Mouse (Mus musculus) liver, embryonic 12.5 days (tissue): ENCODE measurements at regions not wholly inside any gene's neighbourhood (a gene's known extent, or its start where the extent isn't known, plus 50 kb on each side); places are given as distances from the start of the nearest gene placed in this dataset.
A peak's percentile ranks its signal among the peaks of the same experiment; 100 is the strongest.

Source experiments
- ATAC-seq: fragments of 200-750 bp; cut with Nextera tagmentation; 2 replicates; pipeline ENCODE4 v1.8.0; 2017; ENCODE audit warnings: moderate number of reproducible peaks, mild to moderate bottlenecking, moderate library complexity
- H3K27ac ChIP-seq: fragments of 300-500 bp; sonication (generic); 2 replicates; pipeline ENCODE4 v1.5.1; 2016; ENCODE audit warnings: mild to moderate bottlenecking
- H3K27me3 ChIP-seq: fragments of 300-500 bp; sonication (generic); replicated peaks from 2 replicates; pipeline ENCODE4 v1.6.1; 2016; ENCODE audit warnings: mild to moderate bottlenecking, moderate library complexity
- H3K36me3 ChIP-seq: fragments of 300-500 bp; sonication (generic); 2 replicates; pipeline ENCODE4 v1.6.1; 2016; ENCODE audit warnings: mild to moderate bottlenecking, moderate library complexity
- H3K4me1 ChIP-seq: fragments of 300-500 bp; sonication (generic); 2 replicates; pipeline ENCODE4 v1.6.1; 2016
- H3K4me2 ChIP-seq: fragments of 300-500 bp; sonication (generic); 2 replicates; pipeline ENCODE4 v1.6.1; 2016; ENCODE audit warnings: mild to moderate bottlenecking, moderate library complexity
- H3K4me3 ChIP-seq: fragments of 300-500 bp; sonication (generic); 2 replicates; pipeline ENCODE4 v1.5.1; 2016; ENCODE audit warnings: mild to moderate bottlenecking, moderate library complexity
- H3K9ac ChIP-seq: fragments of 300-500 bp; sonication (generic); 2 replicates; pipeline ENCODE4 v1.6.1; 2016; ENCODE audit warnings: mild to moderate bottlenecking, moderate library complexity
- H3K9me3 ChIP-seq: fragments of 300-500 bp; sonication (generic); replicated peaks from 2 replicates; pipeline ENCODE4 v1.6.1; 2016; ENCODE audit warnings: mild to moderate bottlenecking, moderate library complexity
- WGBS: fragments of 180-500 bp; shearing (Covaris S2); methylation state at CpG from one replicate; pipeline ENCODE4 v1.1.7; 2016; ENCODE audit not compliant: insufficient replicate concordance; 5-methylcytosine and 5-hydroxymethylcytosine counted together

DNA sequence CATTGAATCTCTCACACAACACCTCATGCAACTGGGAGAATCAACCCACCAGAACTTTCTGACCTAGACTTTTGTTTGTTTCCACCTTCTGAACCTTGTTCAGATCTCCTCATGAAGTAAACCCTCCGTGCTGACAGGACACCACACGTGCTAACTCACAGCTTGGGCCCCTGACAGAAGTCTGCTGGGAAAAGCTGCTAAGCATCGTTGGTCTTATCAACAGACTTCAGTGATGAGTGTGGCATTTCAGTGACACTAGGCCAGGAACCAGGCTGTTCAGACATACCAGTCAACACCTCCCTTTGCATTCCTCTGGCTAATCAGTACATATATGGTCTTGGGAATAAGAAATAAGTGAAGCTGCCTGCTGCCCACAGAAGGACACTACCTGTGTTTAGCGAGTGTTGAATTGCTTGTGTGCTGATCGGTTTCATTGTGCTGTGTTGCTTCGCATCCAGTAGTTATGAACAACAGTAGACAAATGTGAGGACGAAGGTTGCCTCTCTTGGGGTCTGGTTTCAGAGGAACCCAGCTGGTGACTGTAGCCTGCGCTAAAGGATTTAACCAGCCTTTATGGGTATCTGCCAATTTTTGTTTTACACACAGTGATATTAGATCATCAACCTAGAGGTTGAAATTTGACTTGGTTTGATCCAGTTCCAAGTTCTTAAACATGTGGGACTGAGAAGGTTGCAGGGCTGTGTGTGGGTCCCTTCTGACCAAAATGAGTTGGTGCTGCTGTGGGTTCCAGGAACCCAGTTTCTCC, 224.6 kb upstream of the Ttc29 start:
- ATAC-seq = peak; percentile 83
- no peak overlapping the region for H3K27ac ChIP-seq
- WGBS = 44% methylated on average over 8 of the region's 8 CpGs

DNA sequence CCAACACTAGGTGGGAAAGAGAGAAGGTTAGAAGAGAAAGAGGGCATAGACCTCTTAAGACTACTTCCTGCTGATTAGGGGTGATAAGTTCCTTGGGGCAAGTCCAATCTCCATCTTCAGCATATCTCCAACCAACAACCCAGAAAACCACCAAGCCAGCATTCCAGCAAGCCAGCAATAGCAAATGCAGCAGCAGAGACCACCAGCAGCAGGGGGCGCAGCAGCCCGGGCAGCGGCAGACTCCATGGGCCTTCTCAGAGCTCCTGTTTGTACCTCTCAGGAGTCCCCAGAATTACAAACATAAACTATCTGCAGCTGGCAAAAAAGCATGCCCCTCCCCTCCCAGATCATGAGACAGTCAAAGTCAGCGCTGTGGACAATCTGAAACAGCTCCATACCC, 222.0 kb upstream of the Ttc29 start:
- Histone ChIP-seq H3K36me3 (no peaks in the 10 kb centered on the region), H3K4me2 (no peak overlapping the region), H3K4me3 (no peak overlapping the region), H3K9me3 (no peaks in the 10 kb centered on the region), H3K4me1 (peaks cover 5% of the 10 kb centered on the region; the same call in 1 of the 2 replicates), H3K27me3 (no peaks in the 10 kb centered on the region), H3K27ac (no peak overlapping the region), H3K9ac (no peak overlapping the region)
- no peak for ATAC-seq
- 41% methylated on average over 4 of the region's 4 CpGs for WGBS

More for the DNA sequence above, 224.6 kb upstream of the Ttc29 start:
- no peaks in the 10 kb centered on the region for H3K27me3 ChIP-seq
- no peaks in the 10 kb centered on the region for H3K9me3 ChIP-seq
- no peak overlapping the region for H3K9ac ChIP-seq
- no peaks in the 10 kb centered on the region for H3K36me3 ChIP-seq
- H3K4me2 ChIP-seq = no peak overlapping the region
- peaks cover 5% of the 10 kb centered on the region; the same call in 1 of the 2 replicates for H3K4me1 ChIP-seq
- no peak overlapping the region for H3K4me3 ChIP-seq

DNA sequence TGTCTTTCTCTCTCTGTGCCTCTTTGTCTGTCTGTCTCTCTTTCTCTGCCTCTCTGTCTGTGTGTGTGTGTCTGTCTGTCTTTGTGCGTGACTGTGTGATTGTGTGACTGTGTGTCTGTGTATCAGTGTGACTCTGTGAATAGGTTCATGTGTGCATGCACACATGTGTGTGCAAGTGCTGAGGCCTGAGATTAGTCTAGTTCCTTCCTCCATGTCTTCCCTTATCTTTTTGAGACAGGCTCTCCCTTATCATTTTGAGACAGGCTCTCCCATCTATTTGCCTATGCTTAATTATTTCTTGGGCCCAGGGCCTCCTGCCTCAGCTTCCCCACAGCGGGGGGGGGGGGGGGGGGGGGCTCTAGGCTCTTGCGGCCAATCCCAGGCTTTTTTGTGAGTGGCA, 212.8 kb upstream of the Ttc29 start:
- no peak overlapping the region for H3K9ac ChIP-seq
- no peak overlapping the region for H3K4me3 ChIP-seq
- ATAC-seq = peak; percentile 73
- no peaks in the 10 kb centered on the region for H3K9me3 ChIP-seq
- WGBS = 53% methylated on average over 2 of the region's 3 CpGs
- no peak overlapping the region for H3K4me2 ChIP-seq
- H3K27me3 ChIP-seq = no peaks in the 10 kb centered on the region
- H3K27ac ChIP-seq = no peak overlapping the region
- no peaks in the 10 kb centered on the region for H3K36me3 ChIP-seq
- H3K4me1 ChIP-seq = peaks cover 8% of the 10 kb centered on the region

GRCm38 (mm10) chr8:78001656-78002055, 211.4 kb upstream of the Ttc29 start:
- no peaks in the 10 kb centered on the region for H3K9me3 ChIP-seq
- no peak overlapping the region for H3K27ac ChIP-seq
- no peak overlapping the region for H3K4me3 ChIP-seq
- H3K4me2 ChIP-seq = no peak overlapping the region
- no peaks in the 10 kb centered on the region for H3K36me3 ChIP-seq
- WGBS = 51% methylated on average over 5 of the region's 5 CpGs
- H3K9ac ChIP-seq = no peak overlapping the region
- peaks cover 8% of the 10 kb centered on the region for H3K4me1 ChIP-seq
- no peaks in the 10 kb centered on the region for H3K27me3 ChIP-seq
- no peak for ATAC-seq

DNA sequence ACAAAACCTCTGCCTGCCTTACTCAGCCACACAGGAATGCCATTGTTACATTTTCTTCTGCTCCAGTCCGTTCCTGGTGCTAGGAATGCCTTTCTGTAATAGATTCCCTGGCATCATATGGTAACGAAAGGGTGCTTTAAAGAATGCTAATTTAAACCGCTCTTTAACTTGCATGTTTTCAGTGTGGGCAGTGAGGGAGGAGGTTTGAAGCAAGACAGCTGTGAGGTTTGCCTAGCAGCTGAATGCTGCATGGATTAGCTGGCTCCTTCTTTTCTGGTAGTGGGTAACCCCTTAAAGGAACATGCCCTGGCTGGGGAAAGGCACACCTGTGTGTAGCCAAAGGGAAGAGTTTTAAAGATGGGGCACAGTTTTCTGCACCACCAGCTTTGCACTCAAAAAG, 211.0 kb upstream of the Ttc29 start:
- Histone ChIP-seq H3K9me3 (no peaks in the 10 kb centered on the region), H3K4me1 (peaks cover 8% of the 10 kb centered on the region), H3K27me3 (no peaks in the 10 kb centered on the region), H3K27ac (no peak overlapping the region), H3K4me3 (no peak overlapping the region), H3K36me3 (no peaks in the 10 kb centered on the region), H3K9ac (no peak overlapping the region), H3K4me2 (no peak overlapping the region)
- 46% methylated on average over 3 of the region's 3 CpGs for WGBS
- no peak for ATAC-seq

DNA sequence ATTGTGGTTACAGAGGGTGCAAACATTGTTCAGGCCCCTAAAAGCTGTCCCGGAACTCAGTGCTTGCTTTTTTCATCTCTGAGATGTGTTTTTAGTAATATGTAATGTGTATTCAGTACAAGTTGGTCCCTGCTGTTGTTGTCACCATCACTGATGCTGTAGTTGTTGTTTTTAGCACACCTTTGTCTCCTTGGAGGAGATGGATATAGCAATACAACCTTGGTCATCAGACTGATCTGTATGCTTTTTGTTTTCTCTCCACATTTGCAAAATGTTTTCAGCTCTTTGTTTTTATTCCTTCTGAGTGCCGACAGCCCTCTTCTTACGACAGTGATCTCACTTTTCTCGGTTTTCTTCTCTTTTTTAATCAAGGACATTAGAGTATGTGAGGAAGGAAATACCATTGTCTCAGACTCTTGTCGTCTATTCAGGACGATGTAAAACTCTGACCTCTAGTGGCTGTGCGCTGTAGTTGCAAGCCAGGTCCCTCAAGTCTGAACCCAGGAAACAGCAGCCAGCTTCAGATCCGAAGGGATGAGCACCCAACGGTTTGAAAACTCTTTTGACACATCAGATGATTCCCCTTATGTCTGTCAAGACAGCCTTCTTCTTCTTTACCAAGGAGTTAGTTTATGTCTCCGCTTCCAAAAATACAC, 209.1 kb upstream of the Ttc29 start:
- H3K9me3 ChIP-seq = no peaks in the 10 kb centered on the region
- no peaks in the 10 kb centered on the region for H3K27me3 ChIP-seq
- H3K27ac ChIP-seq = no peak overlapping the region
- H3K4me1 ChIP-seq = peaks cover 8% of the 10 kb centered on the region
- no peak for ATAC-seq
- H3K36me3 ChIP-seq = no peaks in the 10 kb centered on the region
- no peak overlapping the region for H3K9ac ChIP-seq
- H3K4me2 ChIP-seq = no peak overlapping the region
- H3K4me3 ChIP-seq = no peak overlapping the region
- 11% methylated on average over 10 of the region's 10 CpGs for WGBS

DNA sequence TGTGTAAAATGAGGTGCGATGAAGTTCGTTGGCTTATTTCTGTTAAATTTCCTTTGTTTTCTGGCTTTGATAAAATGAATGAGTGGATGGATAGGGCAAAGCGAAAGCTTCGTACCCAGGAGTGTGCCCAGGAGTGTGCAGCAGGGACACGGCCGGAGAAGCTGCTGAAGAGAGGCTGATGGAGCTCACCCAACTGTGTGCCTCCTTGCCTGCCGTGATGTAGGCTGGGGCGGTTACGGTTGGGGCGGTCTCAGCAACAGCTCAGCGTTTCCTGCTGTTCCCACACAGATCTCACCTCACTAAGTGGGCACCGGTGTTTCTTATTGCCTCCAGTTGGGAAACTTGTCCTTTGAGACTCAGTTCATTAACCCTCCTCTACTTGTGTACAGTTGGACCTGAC, 208.2 kb upstream of the Ttc29 start:
- Histone ChIP-seq H3K4me2 (no peak overlapping the region), H3K27me3 (no peaks in the 10 kb centered on the region), H3K9me3 (no peaks in the 10 kb centered on the region), H3K9ac (no peak overlapping the region), H3K36me3 (no peaks in the 10 kb centered on the region), H3K4me3 (no peak overlapping the region), H3K27ac (no peak overlapping the region), H3K4me1 (peaks cover 6% of the 10 kb centered on the region)
- no peak for ATAC-seq
- 67% methylated on average over 12 of the region's 12 CpGs for WGBS

DNA sequence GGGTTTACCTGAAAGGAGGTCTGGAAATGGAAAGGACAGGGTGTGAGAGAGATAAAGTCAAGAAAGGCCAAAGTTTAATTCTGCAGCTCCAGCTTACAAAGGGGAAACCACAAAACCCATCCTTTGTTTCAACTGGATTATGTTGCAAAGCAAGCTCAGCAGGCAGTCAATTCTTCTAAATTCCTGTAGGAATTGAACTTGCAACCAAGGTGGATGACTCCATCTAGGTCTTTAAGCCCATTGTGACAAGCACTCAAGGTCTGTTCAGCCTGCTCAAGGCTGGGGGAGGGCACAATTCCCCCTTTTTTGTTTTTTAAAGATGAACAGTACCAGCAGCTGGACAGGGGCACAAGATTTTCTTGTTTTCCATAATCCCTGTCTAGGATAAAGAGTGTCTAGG, 200.0 kb upstream of the Ttc29 start:
- Histone ChIP-seq H3K4me2 (no peak overlapping the region), H3K4me3 (no peak overlapping the region), H3K4me1 (no peaks in the 10 kb centered on the region), H3K9ac (no peak overlapping the region), H3K27me3 (no peaks in the 10 kb centered on the region), H3K36me3 (no peaks in the 10 kb centered on the region), H3K9me3 (no peaks in the 10 kb centered on the region), H3K27ac (no peak overlapping the region)
- no peak for ATAC-seq

- H3K4me2 ChIP-seq = no peak overlapping the region
- 68% methylated on average over 4 of the region's 4 CpGs for WGBS
- H3K27me3 ChIP-seq = no peaks in the 10 kb centered on the region
- H3K9me3 ChIP-seq = no peaks in the 10 kb centered on the region
- H3K36me3 ChIP-seq = no peaks in the 10 kb centered on the region
- no peak overlapping the region for H3K27ac ChIP-seq
- ATAC-seq = no peak
- H3K9ac ChIP-seq = no peak overlapping the region
- no peaks in the 10 kb centered on the region for H3K4me1 ChIP-seq
- no peak overlapping the region for H3K4me3 ChIP-seq
These were observed 194.5 kb upstream of the Ttc29 start for GRCm38 (mm10) chr8:78018430-78019180.

DNA sequence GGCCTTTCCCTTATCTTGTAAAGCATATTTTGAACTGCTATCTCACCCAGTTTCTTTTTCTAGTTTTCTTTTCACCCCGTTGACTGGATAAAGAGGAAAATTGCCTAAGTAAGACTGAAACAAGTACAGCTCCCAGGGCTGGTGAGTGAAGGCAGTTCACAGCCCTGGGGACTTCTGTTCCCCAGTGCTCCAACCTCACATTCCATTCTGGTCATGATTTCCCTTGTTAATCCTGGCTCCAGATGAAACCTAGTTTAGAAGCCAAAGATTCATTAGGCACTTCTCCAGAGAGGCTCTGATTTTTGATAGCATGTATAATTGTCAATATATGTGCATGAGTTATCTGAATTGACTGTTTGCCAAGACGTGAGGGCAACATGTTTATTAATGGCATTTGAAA, 191.6 kb upstream of the Ttc29 start:
- H3K27me3 ChIP-seq = no peaks in the 10 kb centered on the region
- no peak overlapping the region for H3K4me3 ChIP-seq
- no peak overlapping the region for H3K4me2 ChIP-seq
- H3K4me1 ChIP-seq = no peaks in the 10 kb centered on the region
- no peak for ATAC-seq
- no peak overlapping the region for H3K9ac ChIP-seq
- WGBS = 26% methylated on average over 2 of the region's 2 CpGs
- no peaks in the 10 kb centered on the region for H3K9me3 ChIP-seq
- H3K27ac ChIP-seq = no peak overlapping the region
- H3K36me3 ChIP-seq = no peaks in the 10 kb centered on the region

GRCm38 (mm10) chr8:78022986-78023385, 190.1 kb upstream of the Ttc29 start:
- H3K4me3 ChIP-seq = no peak overlapping the region
- no peaks in the 10 kb centered on the region for H3K27me3 ChIP-seq
- no peaks in the 10 kb centered on the region for H3K4me1 ChIP-seq
- H3K36me3 ChIP-seq = no peaks in the 10 kb centered on the region
- H3K9me3 ChIP-seq = no peaks in the 10 kb centered on the region
- WGBS = 51% methylated on average over 5 of the region's 5 CpGs
- no peak overlapping the region for H3K27ac ChIP-seq
- ATAC-seq = no peak
- H3K4me2 ChIP-seq = no peak overlapping the region
- H3K9ac ChIP-seq = no peak overlapping the region

- Histone ChIP-seq H3K4me3 (no peak overlapping the region), H3K27ac (no peak overlapping the region), H3K4me1 (no peaks in the 10 kb centered on the region), H3K36me3 (no peaks in the 10 kb centered on the region), H3K27me3 (no peaks in the 10 kb centered on the region), H3K9me3 (no peaks in the 10 kb centered on the region), H3K4me2 (no peak overlapping the region), H3K9ac (no peak overlapping the region)
- ATAC-seq = no peak
- 49% methylated on average over 7 of the region's 7 CpGs for WGBS
These were observed 189.6 kb upstream of the Ttc29 start for GRCm38 (mm10) chr8:78023467-78023866.
